12 mouse cellular contexts compared by ENCODE assay signal in genomic region chr7:112917613-112918278, GRCm38 (mm10). TPM values are rescaled to one million over a fixed set of nuclear protein-coding genes. Genes with fewer than 3 reads are reported as not detected.
DNase-seq lines count a peak whose midpoint lies in the region; ATAC-seq lines count a peak whose summit lies in the region.
"Had no signal": no experiment of that assay in that cellular context is flagged by ENCODE, and none has a peak within 500 bp of the region (broad histone marks: within the 10 kb centered on the region; RNA-seq: fewer than 3 reads in every experiment).

No protein-coding gene starts in this region.

- peak overlapping the region; percentile 11; the same call in 1 of the 2 replicates for H3K4me3 ChIP-seq in hindbrain, embryonic 10.5 days
- H3K4me3 ChIP-seq in hindbrain, embryonic 11.5 days (ENCODE audit: low read depth, low read length), result no peak overlapping the region
- no peak overlapping the region for H3K4me3 ChIP-seq in neural tube, embryonic 12.5 days
- no peak overlapping the region for H3K4me3 ChIP-seq in embryonic facial prominence, embryonic 15.5 days (replicated peaks)
- H3K4me3 ChIP-seq: megakaryocyte, embryonic 14.5 days had no signal

- H3K4me1 ChIP-seq in hindbrain, embryonic 10.5 days (replicated peaks), result peaks cover 42% of the 10 kb centered on the region
- H3K4me1 ChIP-seq in hindbrain, embryonic 11.5 days (replicated peaks; ENCODE audit: control insufficient read depth, insufficient read depth, low read length), result peaks cover 10% of the 10 kb centered on the region
- H3K4me1 ChIP-seq in neural tube, embryonic 12.5 days, result peaks cover 10% of the 10 kb centered on the region; the same call in 1 of the 2 replicates
- H3K4me1 ChIP-seq in embryonic facial prominence, embryonic 15.5 days, result peaks cover 8% of the 10 kb centered on the region; the same call in 1 of the 2 replicates
- H3K4me1 ChIP-seq: megakaryocyte, embryonic 14.5 days had no signal

- WGBS in hindbrain, embryonic 10.5 days, result 58% methylated on average over 10 of the region's 10 CpGs
- WGBS in hindbrain, embryonic 11.5 days, result 52% methylated on average over 10 of the region's 10 CpGs
- WGBS in neural tube, embryonic 12.5 days, result 55% methylated on average over 10 of the region's 10 CpGs
- WGBS in embryonic facial prominence, embryonic 15.5 days, result 36% methylated on average over 10 of the region's 10 CpGs

- H3K9me3 ChIP-seq in hindbrain, embryonic 10.5 days, result no peaks in the 10 kb centered on the region
- H3K9me3 ChIP-seq in hindbrain, embryonic 11.5 days (ENCODE audit: control insufficient read depth, low read length), result no peaks in the 10 kb centered on the region
- no peaks in the 10 kb centered on the region for H3K9me3 ChIP-seq in neural tube, embryonic 12.5 days
- no peaks in the 10 kb centered on the region for H3K9me3 ChIP-seq in embryonic facial prominence, embryonic 15.5 days (replicated peaks)
- H3K9me3 ChIP-seq: megakaryocyte, embryonic 14.5 days had no signal

- H3K4me2 ChIP-seq in hindbrain, embryonic 11.5 days (replicated peaks; ENCODE audit: low read depth, low read length), result no peak overlapping the region
- 0 out of 2 replicates have a peak overlapping the region, but pooled peaks have one; percentile 25 for H3K4me2 ChIP-seq in neural tube, embryonic 12.5 days (replicated peaks)
- H3K4me2 ChIP-seq in embryonic facial prominence, embryonic 15.5 days (replicated peaks), result 0 out of 2 replicates have a peak overlapping the region, but pooled peaks have one; percentile 34

- H3K27me3 ChIP-seq in hindbrain, embryonic 10.5 days (ENCODE audit: insufficient read depth, poor library complexity, severe bottlenecking), result no peaks in the 10 kb centered on the region
- no peaks in the 10 kb centered on the region for H3K27me3 ChIP-seq in hindbrain, embryonic 11.5 days (ENCODE audit: control insufficient read depth, insufficient read depth, low read length)
- H3K27me3 ChIP-seq in neural tube, embryonic 12.5 days (replicated peaks), result no peaks in the 10 kb centered on the region
- no peaks in the 10 kb centered on the region for H3K27me3 ChIP-seq in embryonic facial prominence, embryonic 15.5 days

- no peak for ATAC-seq in hindbrain, embryonic 11.5 days (ENCODE audit: low FRiP score)
- 0 out of 2 replicates have a peak, but pooled peaks have one; percentile 29 for ATAC-seq in neural tube, embryonic 12.5 days (ENCODE audit: low FRiP score, low read depth)
- ATAC-seq in embryonic facial prominence, embryonic 15.5 days (ENCODE audit: insufficient number of reproducible peaks, low FRiP score, low TSS enrichment, low read depth), result no peak

- no peaks in the 10 kb centered on the region for H3K36me3 ChIP-seq in hindbrain, embryonic 10.5 days
- no peaks in the 10 kb centered on the region for H3K36me3 ChIP-seq in hindbrain, embryonic 11.5 days (ENCODE audit: control insufficient read depth, insufficient read depth, low read length)
- no peaks in the 10 kb centered on the region for H3K36me3 ChIP-seq in neural tube, embryonic 12.5 days
- no peaks in the 10 kb centered on the region for H3K36me3 ChIP-seq in embryonic facial prominence, embryonic 15.5 days

- no peak for DNase-seq in hindbrain, embryonic 10.5 days (ENCODE audit: low spot score)
- no peak for DNase-seq in hindbrain, embryonic 11.5 days (ENCODE audit: low spot score)
- no peak for DNase-seq in neural tube, embryonic 10.5 days (ENCODE audit: extremely low spot score, low spot score)
- no peak for DNase-seq in cerebellum, postnatal 10 days
- no peak for DNase-seq in spleen, adult 12 weeks (ENCODE audit: low spot score)
- DNase-seq: kidney, adult 11 months; layer of hippocampus, adult 9-11 months; lung, adult 18-20 months; right cerebral cortex, postnatal 4 days had no signal

- H3K9ac ChIP-seq in hindbrain, embryonic 11.5 days (ENCODE audit: low read depth, low read length), result no peak overlapping the region
- H3K9ac ChIP-seq in neural tube, embryonic 12.5 days, result no peak overlapping the region
- H3K9ac ChIP-seq in embryonic facial prominence, embryonic 15.5 days, result no peak overlapping the region

- peak overlapping the region; percentile 81 for H3K27ac ChIP-seq in hindbrain, embryonic 10.5 days
- no peak overlapping the region for H3K27ac ChIP-seq in hindbrain, embryonic 11.5 days (ENCODE audit: low read depth, low read length)
- no peak overlapping the region for H3K27ac ChIP-seq in neural tube, embryonic 12.5 days
- H3K27ac ChIP-seq in embryonic facial prominence, embryonic 15.5 days (replicated peaks), result no peak overlapping the region

RNA-seq across cellular contexts. Expression of gene Rassf10, which starts 36.0 kb away (rescaled TPM):
- polyA plus RNA-seq in hindbrain, embryonic 10.5 days (2016; fragmentation: Nextera tagmentation; extraction: Ambion mirVana), result 0.51 and 0.92 TPM in 2 replicates
- polyA plus RNA-seq in hindbrain, embryonic 11.5 days (2014; fragmentation: Nextera tagmentation; extraction: Ambion mirVana), result 0.71 and 0.96 TPM in 2 replicates
- polyA plus RNA-seq in neural tube, embryonic 12.5 days (2016; fragmentation: Nextera tagmentation; extraction: Ambion mirVana), result 3.9 and 5.0 TPM in 2 replicates
- polyA plus RNA-seq in embryonic facial prominence, embryonic 15.5 days (2015; fragmentation: Nextera tagmentation; extraction: Ambion mirVana), result 5.6 and 7.0 TPM in 2 replicates
